Mouse (Mus musculus): ENCODE measurements around the gene Midn. TPM values are rescaled to one million over a fixed set of nuclear protein-coding genes. Genes with fewer than 3 reads are reported as not detected.

The Midn gene
- polyA plus RNA-seq, 1 experiment from 2014 or later, result 18.3 TPM

GRCm38 (mm10) chr10:80145896-80146295, 2.2 kb upstream of the Midn start:
- H3K27ac ChIP-seq (replicated peaks), result peak overlapping the region; percentile 100
- 57% methylated on average over 6 of the region's 6 CpGs for WGBS
- H3K4me2 ChIP-seq (replicated peaks), result 0 out of 2 replicates have a peak overlapping the region, but pooled peaks have one; percentile 4
- H3K36me3 ChIP-seq, result peaks cover 23% of the 10 kb centered on the region
- H3K4me3 ChIP-seq (replicated peaks), result 0 out of 2 replicates have a peak overlapping the region, but pooled peaks have one; percentile 2
- H3K9me3 ChIP-seq (replicated peaks), result no peaks in the 10 kb centered on the region
- H3K27me3 ChIP-seq, result no peaks in the 10 kb centered on the region
- no peak for ATAC-seq (ENCODE audit: insufficient number of reproducible peaks, low FRiP score, low TSS enrichment, low read depth)
- no peak overlapping the region for H3K9ac ChIP-seq
- peaks cover 61% of the 10 kb centered on the region for H3K4me1 ChIP-seq

- Histone ChIP-seq H3K9ac (peak overlapping the region; percentile 12; the same call in 1 of the 2 replicates), H3K36me3 (peaks cover 23% of the 10 kb centered on the region), H3K9me3 (replicated peaks) (no peaks in the 10 kb centered on the region), H3K4me2 (replicated peaks) (no peak overlapping the region), H3K27me3 (no peaks in the 10 kb centered on the region), H3K4me1 (peaks cover 57% of the 10 kb centered on the region), H3K4me3 (replicated peaks) (peak overlapping the region; percentile 90; the same call in 1 of the 2 replicates), H3K27ac (replicated peaks) (peak overlapping the region; percentile 100)
- no peak for ATAC-seq (ENCODE audit: insufficient number of reproducible peaks, low FRiP score, low TSS enrichment, low read depth)
- WGBS, result 60% methylated on average over 4 of the region's 4 CpGs
Measured at GRCm38 (mm10) chr10:80146568-80147011, 1.5 kb upstream of the Midn start.

- H3K9ac ChIP-seq, result no peak overlapping the region
- H3K27me3 ChIP-seq, result no peaks in the 10 kb centered on the region
- H3K4me1 ChIP-seq, result peaks cover 63% of the 10 kb centered on the region
- WGBS, result 70% methylated on average over 5 of the region's 5 CpGs
- no peak for ATAC-seq (ENCODE audit: insufficient number of reproducible peaks, low FRiP score, low TSS enrichment, low read depth)
- H3K4me3 ChIP-seq (replicated peaks), result peak overlapping the region; percentile 90
- peak overlapping the region; percentile 83 for H3K4me2 ChIP-seq (replicated peaks)
- peaks cover 23% of the 10 kb centered on the region for H3K36me3 ChIP-seq
- H3K9me3 ChIP-seq (replicated peaks), result no peaks in the 10 kb centered on the region
- H3K27ac ChIP-seq (replicated peaks), result peak overlapping the region; percentile 100
Measured at GRCm38 (mm10) chr10:80147146-80147718, 840 bp upstream of the Midn start.

- Histone ChIP-seq H3K4me1 (peaks cover 64% of the 10 kb centered on the region), H3K9me3 (replicated peaks) (no peaks in the 10 kb centered on the region), H3K4me2 (replicated peaks) (peak overlapping the region; percentile 83), H3K27me3 (no peaks in the 10 kb centered on the region), H3K27ac (replicated peaks) (peak overlapping the region; percentile 100), H3K4me3 (replicated peaks) (peak overlapping the region; percentile 90), H3K36me3 (peaks cover 33% of the 10 kb centered on the region), H3K9ac (peak overlapping the region; percentile 85)
- WGBS, result under 1% methylated on average over 55 of the region's 57 CpGs
- ATAC-seq (ENCODE audit: insufficient number of reproducible peaks, low FRiP score, low TSS enrichment, low read depth), result peak; percentile 45
Measured at GRCm38 (mm10) chr10:80148610-80149290, 678 bp downstream of the Midn start.

- peak overlapping the region; percentile 83 for H3K4me2 ChIP-seq (replicated peaks)
- H3K36me3 ChIP-seq, result peaks cover 33% of the 10 kb centered on the region
- H3K27me3 ChIP-seq, result no peaks in the 10 kb centered on the region
- peak overlapping the region; percentile 100 for H3K27ac ChIP-seq (replicated peaks)
- no peaks in the 10 kb centered on the region for H3K9me3 ChIP-seq (replicated peaks)
- peaks cover 65% of the 10 kb centered on the region for H3K4me1 ChIP-seq
- peak; percentile 87 for ATAC-seq (ENCODE audit: insufficient number of reproducible peaks, low FRiP score, low TSS enrichment, low read depth)
- WGBS, result under 1% methylated on average over 85 of the region's 88 CpGs
- peak overlapping the region; percentile 91 for H3K9ac ChIP-seq
- H3K4me3 ChIP-seq (replicated peaks), result peak overlapping the region; percentile 90
Measured at GRCm38 (mm10) chr10:80149291-80150225, 1.5 kb downstream of the Midn start.

- Histone ChIP-seq H3K9me3 (replicated peaks) (no peaks in the 10 kb centered on the region), H3K27me3 (no peaks in the 10 kb centered on the region), H3K36me3 (peaks cover 33% of the 10 kb centered on the region), H3K9ac (peak overlapping the region; percentile 91), H3K4me2 (replicated peaks) (peak overlapping the region; percentile 83), H3K4me3 (replicated peaks) (peak overlapping the region; percentile 90), H3K27ac (replicated peaks) (peak overlapping the region; percentile 100), H3K4me1 (peaks cover 67% of the 10 kb centered on the region)
- 0% methylated on average over 51 of the region's 71 CpGs for WGBS
- no peak for ATAC-seq (ENCODE audit: insufficient number of reproducible peaks, low FRiP score, low TSS enrichment, low read depth)
Measured at GRCm38 (mm10) chr10:80150226-80151210, 2.4 kb downstream of the Midn start.

- peak overlapping the region; percentile 83 for H3K4me2 ChIP-seq (replicated peaks)
- H3K27me3 ChIP-seq, result no peaks in the 10 kb centered on the region
- ATAC-seq (ENCODE audit: insufficient number of reproducible peaks, low FRiP score, low TSS enrichment, low read depth), result no peak
- H3K36me3 ChIP-seq, result peaks cover 42% of the 10 kb centered on the region
- H3K4me1 ChIP-seq, result peaks cover 66% of the 10 kb centered on the region
- H3K4me3 ChIP-seq (replicated peaks), result peak overlapping the region; percentile 90
- H3K9ac ChIP-seq, result peak overlapping the region; percentile 91
- H3K27ac ChIP-seq (replicated peaks), result peak overlapping the region; percentile 100
- under 1% methylated on average over 25 of the region's 26 CpGs for WGBS
- H3K9me3 ChIP-seq (replicated peaks), result no peaks in the 10 kb centered on the region
Measured at GRCm38 (mm10) chr10:80151211-80152034, 3.4 kb downstream of the Midn start.

GRCm38 (mm10) chr10:80152071-80152872, 4.2 kb downstream of the Midn start:
- H3K4me2 ChIP-seq (replicated peaks), result peak overlapping the region; percentile 83
- peak overlapping the region; percentile 91 for H3K9ac ChIP-seq
- peak overlapping the region; percentile 100 for H3K27ac ChIP-seq (replicated peaks)
- H3K36me3 ChIP-seq, result peaks cover 51% of the 10 kb centered on the region
- no peak for ATAC-seq (ENCODE audit: insufficient number of reproducible peaks, low FRiP score, low TSS enrichment, low read depth)
- peaks cover 66% of the 10 kb centered on the region for H3K4me1 ChIP-seq
- H3K4me3 ChIP-seq (replicated peaks), result peak overlapping the region; percentile 90
- WGBS, result 5% methylated on average over 14 of the region's 15 CpGs
- no peaks in the 10 kb centered on the region for H3K9me3 ChIP-seq (replicated peaks)
- H3K27me3 ChIP-seq, result no peaks in the 10 kb centered on the region

GRCm38 (mm10) chr10:80152873-80153260, 4.8 kb downstream of the Midn start:
- ATAC-seq (ENCODE audit: insufficient number of reproducible peaks, low FRiP score, low TSS enrichment, low read depth), result no peak
- peak overlapping the region; percentile 91; the same call in 1 of the 2 replicates for H3K9ac ChIP-seq
- peak overlapping the region; percentile 83 for H3K4me2 ChIP-seq (replicated peaks)
- H3K4me3 ChIP-seq (replicated peaks), result peak overlapping the region; percentile 90
- H3K27me3 ChIP-seq, result no peaks in the 10 kb centered on the region
- H3K4me1 ChIP-seq, result peaks cover 64% of the 10 kb centered on the region
- 33% methylated on average over 3 of the region's 3 CpGs for WGBS
- H3K36me3 ChIP-seq, result peaks cover 55% of the 10 kb centered on the region
- no peaks in the 10 kb centered on the region for H3K9me3 ChIP-seq (replicated peaks)
- peak overlapping the region; percentile 100 for H3K27ac ChIP-seq (replicated peaks)
